Mouse (Mus musculus): ENCODE data around the gene Ttc39a. TPM values are rescaled to one million over a fixed set of nuclear protein-coding genes. Genes with fewer than 3 reads are reported as not detected.
A peak's percentile ranks its signal among the peaks of the same experiment; 100 is the strongest.

The Ttc39a gene
- polyA plus RNA-seq, 1 experiment, result 183 TPM

DNA sequence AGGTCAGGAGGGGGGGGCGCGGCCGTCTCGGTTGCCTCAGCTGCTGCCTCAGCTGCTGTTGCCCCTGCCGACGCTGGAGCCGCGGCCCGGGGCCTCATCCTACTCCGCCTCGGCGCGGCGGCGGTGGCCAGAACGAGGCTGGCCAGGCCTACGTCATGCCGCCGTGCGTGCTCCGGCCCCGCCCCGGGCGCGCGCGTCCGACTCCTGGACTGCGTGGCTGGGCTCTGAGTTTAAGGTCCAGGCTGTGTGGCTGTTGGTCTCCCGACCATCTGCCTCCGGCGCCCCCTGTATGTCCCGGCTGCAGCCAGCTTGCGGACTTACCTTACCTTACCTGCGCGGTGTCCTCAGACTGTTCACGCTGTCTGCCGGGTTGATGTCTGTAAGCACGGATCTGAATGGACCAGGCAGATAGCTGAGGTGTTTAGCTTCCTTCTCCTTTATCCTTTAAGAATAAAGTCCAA is 70.2 kb downstream of the Ttc39a start:
- TF ChIP-seq CTCF (IDR thresholded peaks at IDR 0.05; ENCODE audit: control insufficient read depth, insufficient read depth, insufficient replicate concordance, low read depth, low read length) (no peak), POLR2A (IDR thresholded peaks at IDR 0.05; ENCODE audit: control insufficient read depth, low read depth, low read length) (peak; percentile 81)
- no peaks in the 10 kb centered on the region for H3K36me3 ChIP-seq (ENCODE audit: control insufficient read depth, insufficient read depth, low read length)
- peaks cover 3% of the 10 kb centered on the region; the same call in 1 of the 2 replicates for H3K4me1 ChIP-seq (ENCODE audit: control insufficient read depth, insufficient read depth, low read length)
- peak overlapping the region; percentile 82 for H3K27ac ChIP-seq (ENCODE audit: control insufficient read depth, insufficient read depth, low read depth, low read length)
- peak overlapping the region; percentile 100 for H3K4me3 ChIP-seq (ENCODE audit: control insufficient read depth, low read depth, low read length)
- no peaks in the 10 kb centered on the region for H3K27me3 ChIP-seq (ENCODE audit: control insufficient read depth, insufficient read depth, low read length)

DNA sequence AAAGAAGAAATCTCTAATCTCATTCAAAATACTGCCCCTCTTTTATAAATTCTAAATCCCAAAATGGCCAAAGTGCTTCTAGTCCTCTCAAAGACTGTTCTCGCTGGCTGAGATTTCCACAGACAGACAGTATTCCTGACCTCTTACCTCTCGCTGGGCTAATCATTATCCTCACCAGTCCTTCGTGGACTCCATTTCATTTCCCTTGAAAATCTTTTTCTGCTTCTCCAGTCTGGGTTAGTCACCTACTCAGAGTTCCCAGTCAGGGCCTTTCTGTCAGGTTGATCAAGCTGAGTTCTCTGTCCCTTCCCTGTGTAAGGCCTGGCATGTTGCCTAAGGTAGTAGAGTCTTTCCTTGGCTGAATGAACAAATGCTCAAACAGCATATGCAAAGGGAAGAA is 71.0 kb downstream of the Ttc39a start:
- H3K36me3 ChIP-seq (ENCODE audit: control insufficient read depth, insufficient read depth, low read length), result no peaks in the 10 kb centered on the region
- no peaks in the 10 kb centered on the region for H3K27me3 ChIP-seq (ENCODE audit: control insufficient read depth, insufficient read depth, low read length)
- peaks cover 3% of the 10 kb centered on the region; the same call in 1 of the 2 replicates for H3K4me1 ChIP-seq (ENCODE audit: control insufficient read depth, insufficient read depth, low read length)
- no peak for TF ChIP-seq POLR2A (IDR thresholded peaks at IDR 0.05; ENCODE audit: control insufficient read depth, low read depth, low read length)
- TF ChIP-seq CTCF (IDR thresholded peaks at IDR 0.05; ENCODE audit: control insufficient read depth, insufficient read depth, insufficient replicate concordance, low read depth, low read length), result no peak
- H3K27ac ChIP-seq (ENCODE audit: control insufficient read depth, insufficient read depth, low read depth, low read length), result no peak overlapping the region
- H3K4me3 ChIP-seq (ENCODE audit: control insufficient read depth, low read depth, low read length), result peak overlapping the region; percentile 29; the same call in 1 of the 2 replicates

DNA sequence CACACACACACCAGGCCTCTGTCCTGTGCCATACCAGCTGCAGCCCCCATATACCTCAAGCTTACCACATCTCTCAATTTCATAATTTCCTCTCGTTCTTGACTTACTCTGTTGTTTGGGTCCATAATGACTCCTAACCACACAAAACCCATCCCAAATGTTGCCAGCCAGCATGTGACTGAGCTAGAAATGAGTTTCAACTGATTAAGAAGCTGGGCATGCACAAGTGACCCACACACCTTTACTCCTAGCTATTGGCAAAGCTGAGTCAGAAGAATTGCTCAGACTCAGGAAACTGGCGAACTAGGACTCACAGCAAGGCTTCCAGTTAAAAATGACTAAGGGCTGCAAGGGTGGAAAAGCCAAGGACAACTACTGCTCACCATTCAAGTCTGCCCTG is 75.0 kb downstream of the Ttc39a start:
- Histone ChIP-seq H3K27ac (ENCODE audit: control insufficient read depth, insufficient read depth, low read depth, low read length) (no peak overlapping the region), H3K36me3 (ENCODE audit: control insufficient read depth, insufficient read depth, low read length) (no peaks in the 10 kb centered on the region), H3K4me3 (ENCODE audit: control insufficient read depth, low read depth, low read length) (peak overlapping the region; percentile 44), H3K4me1 (ENCODE audit: control insufficient read depth, insufficient read depth, low read length) (no peaks in the 10 kb centered on the region), H3K27me3 (ENCODE audit: control insufficient read depth, insufficient read depth, low read length) (no peaks in the 10 kb centered on the region)
- TF ChIP-seq POLR2A (IDR thresholded peaks at IDR 0.05; ENCODE audit: control insufficient read depth, low read depth, low read length) (no peak), CTCF (IDR thresholded peaks at IDR 0.05; ENCODE audit: control insufficient read depth, insufficient read depth, insufficient replicate concordance, low read depth, low read length) (no peak)

DNA sequence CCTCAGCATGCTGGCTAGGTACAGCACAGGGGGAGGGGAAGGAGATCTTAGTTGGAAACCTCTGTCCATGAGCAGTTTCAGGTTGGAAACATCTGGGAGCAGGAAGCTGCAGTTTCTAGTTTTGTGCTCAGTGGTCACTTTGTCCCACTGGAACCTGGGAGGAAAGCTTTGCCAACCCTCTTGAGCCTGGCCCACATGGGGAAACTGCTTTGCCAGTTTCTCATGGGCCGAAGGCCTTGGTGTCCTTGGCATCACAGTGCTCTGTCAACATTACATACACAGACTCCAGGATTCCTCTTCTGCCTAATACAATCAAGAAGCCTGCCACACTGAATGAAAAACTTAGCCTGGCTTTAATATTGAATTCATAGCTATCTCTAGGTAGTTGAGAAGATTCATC is 76.3 kb downstream of the Ttc39a start:
- Histone ChIP-seq H3K36me3 (ENCODE audit: control insufficient read depth, insufficient read depth, low read length) (no peaks in the 10 kb centered on the region), H3K4me1 (ENCODE audit: control insufficient read depth, insufficient read depth, low read length) (no peaks in the 10 kb centered on the region), H3K4me3 (ENCODE audit: control insufficient read depth, low read depth, low read length) (peak overlapping the region; percentile 56), H3K27me3 (ENCODE audit: control insufficient read depth, insufficient read depth, low read length) (no peaks in the 10 kb centered on the region), H3K27ac (ENCODE audit: control insufficient read depth, insufficient read depth, low read depth, low read length) (no peak overlapping the region)
- TF ChIP-seq CTCF (IDR thresholded peaks at IDR 0.05; ENCODE audit: control insufficient read depth, insufficient read depth, insufficient replicate concordance, low read depth, low read length), result no peak

DNA sequence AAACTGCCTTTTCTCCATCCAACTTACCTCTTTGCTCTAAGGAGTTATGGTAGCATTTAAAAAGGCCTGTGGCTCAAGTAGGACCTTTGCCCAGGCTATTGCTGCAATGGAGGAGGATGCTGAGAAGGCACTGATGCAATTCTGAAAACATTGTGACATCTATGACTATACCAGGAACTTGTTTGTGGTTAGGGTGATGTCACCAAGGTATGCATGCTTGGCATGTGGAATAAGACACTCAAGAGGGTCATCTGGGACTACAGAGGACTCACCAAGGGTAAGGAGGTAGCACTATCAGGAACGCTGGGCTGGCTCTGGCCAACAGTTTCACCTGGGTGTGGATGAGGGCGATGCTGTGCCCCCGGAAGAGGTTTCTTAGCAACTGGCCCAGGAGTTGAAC is 78.2 kb downstream of the Ttc39a start, which contains the start of gene Rnf11:
Rnf11 (minus strand) TSS at position 108 of the 400 bp plus-strand sequence.
- Histone ChIP-seq H3K27ac (ENCODE audit: control insufficient read depth, insufficient read depth, low read depth, low read length) (no peak within 1 kb of the TSS), H3K36me3 (ENCODE audit: control insufficient read depth, insufficient read depth, low read length) (no peaks in the 10 kb centered on the region), H3K27me3 (ENCODE audit: control insufficient read depth, insufficient read depth, low read length) (no peaks in the 10 kb centered on the region), H3K4me3 (ENCODE audit: control insufficient read depth, low read depth, low read length) (peak within 1 kb of the TSS; percentile 53), H3K4me1 (ENCODE audit: control insufficient read depth, insufficient read depth, low read length) (no peaks in the 10 kb centered on the region)
- no peak for TF ChIP-seq CTCF (IDR thresholded peaks at IDR 0.05; ENCODE audit: control insufficient read depth, insufficient read depth, insufficient replicate concordance, low read depth, low read length)
- no peak for TF ChIP-seq POLR2A (IDR thresholded peaks at IDR 0.05; ENCODE audit: control insufficient read depth, low read depth, low read length)

DNA sequence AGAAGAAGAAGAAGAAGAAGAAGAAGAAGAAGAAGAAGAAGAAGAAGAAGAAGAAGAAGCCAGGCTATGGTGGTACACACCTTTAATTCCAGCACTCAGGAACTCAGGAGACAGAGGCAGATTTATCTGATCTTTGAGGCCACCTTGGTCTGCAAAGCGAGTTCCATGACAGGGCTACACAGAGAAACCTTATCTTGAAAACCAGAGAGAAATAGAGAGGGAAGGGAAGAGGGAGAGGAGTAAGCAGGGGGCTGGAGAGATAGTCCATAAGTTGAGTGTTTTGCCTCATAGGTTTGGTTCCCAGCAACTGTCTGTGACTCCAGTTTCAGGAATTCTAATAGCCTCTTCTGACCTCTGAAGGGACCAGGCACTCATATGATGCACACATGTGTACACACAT is 82.4 kb downstream of the Ttc39a start:
- no peak overlapping the region for H3K4me3 ChIP-seq (ENCODE audit: control insufficient read depth, low read depth, low read length)
- peaks cover 9% of the 10 kb centered on the region for H3K4me1 ChIP-seq (ENCODE audit: control insufficient read depth, insufficient read depth, low read length)
- no peaks in the 10 kb centered on the region for H3K27me3 ChIP-seq (ENCODE audit: control insufficient read depth, insufficient read depth, low read length)
- no peaks in the 10 kb centered on the region for H3K36me3 ChIP-seq (ENCODE audit: control insufficient read depth, insufficient read depth, low read length)
- TF ChIP-seq POLR2A (IDR thresholded peaks at IDR 0.05; ENCODE audit: control insufficient read depth, low read depth, low read length) (no peak), CTCF (IDR thresholded peaks at IDR 0.05; ENCODE audit: control insufficient read depth, insufficient read depth, insufficient replicate concordance, low read depth, low read length) (no peak)
- no peak overlapping the region for H3K27ac ChIP-seq (ENCODE audit: control insufficient read depth, insufficient read depth, low read depth, low read length)

DNA sequence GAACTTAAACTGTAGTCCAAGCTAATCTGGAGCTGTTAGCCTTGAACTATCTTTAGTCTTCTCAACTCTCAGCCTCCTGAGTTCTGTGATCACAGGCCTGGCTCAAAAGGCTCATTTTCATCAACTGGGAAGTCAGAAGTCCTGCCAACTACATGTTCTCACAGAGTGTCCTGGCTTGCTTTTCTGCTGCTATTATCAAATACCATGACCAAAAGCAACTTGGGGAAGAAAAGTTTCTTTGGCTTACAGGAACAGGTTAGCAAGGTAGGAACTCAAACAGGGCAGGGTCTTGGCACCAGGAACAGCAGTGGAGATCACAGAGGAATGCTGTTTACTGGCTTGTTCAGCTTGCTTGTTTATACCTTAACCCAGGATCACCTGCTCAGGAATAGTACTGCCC is 87.2 kb downstream of the Ttc39a start:
- no peaks in the 10 kb centered on the region for H3K27me3 ChIP-seq (ENCODE audit: control insufficient read depth, insufficient read depth, low read length)
- no peak overlapping the region; the same call in 1 of the 2 replicates for H3K27ac ChIP-seq (ENCODE audit: control insufficient read depth, insufficient read depth, low read depth, low read length)
- peaks cover 9% of the 10 kb centered on the region for H3K4me1 ChIP-seq (ENCODE audit: control insufficient read depth, insufficient read depth, low read length)
- TF ChIP-seq CTCF (IDR thresholded peaks at IDR 0.05; ENCODE audit: control insufficient read depth, insufficient read depth, insufficient replicate concordance, low read depth, low read length) (no peak), POLR2A (IDR thresholded peaks at IDR 0.05; ENCODE audit: control insufficient read depth, low read depth, low read length) (no peak)
- H3K4me3 ChIP-seq (ENCODE audit: control insufficient read depth, low read depth, low read length), result no peak overlapping the region
- no peaks in the 10 kb centered on the region for H3K36me3 ChIP-seq (ENCODE audit: control insufficient read depth, insufficient read depth, low read length)

Other genes with a start within 250 kb of the Ttc39a start
- 90.5 and 100 TPM in 2 replicates for gene Osbpl9, start 204.4 kb upstream of the Ttc39a start, polyA plus RNA-seq (2012; rRNA removed)
- gene Calr4, start 172.1 kb upstream of the Ttc39a start, polyA plus RNA-seq (2012; rRNA removed), result 1.8 and 2.4 TPM in 2 replicates
- 36.4 and 39.4 TPM in 2 replicates for gene Eps15, start 126.4 kb upstream of the Ttc39a start, polyA plus RNA-seq (2012; rRNA removed)
- 43.0 and 44.2 TPM in 2 replicates for gene Rnf11, start 78.1 kb downstream of the Ttc39a start, polyA plus RNA-seq (2012; rRNA removed)
- gene 4930522H14Rik, start 124.7 kb downstream of the Ttc39a start, polyA plus RNA-seq (2012; rRNA removed), result 20.0 and 26.3 TPM in 2 replicates

Data from testis, adult 2 months (tissue).